Mouse (Mus musculus): ENCODE results near the gene Zbtb12.

DNA sequence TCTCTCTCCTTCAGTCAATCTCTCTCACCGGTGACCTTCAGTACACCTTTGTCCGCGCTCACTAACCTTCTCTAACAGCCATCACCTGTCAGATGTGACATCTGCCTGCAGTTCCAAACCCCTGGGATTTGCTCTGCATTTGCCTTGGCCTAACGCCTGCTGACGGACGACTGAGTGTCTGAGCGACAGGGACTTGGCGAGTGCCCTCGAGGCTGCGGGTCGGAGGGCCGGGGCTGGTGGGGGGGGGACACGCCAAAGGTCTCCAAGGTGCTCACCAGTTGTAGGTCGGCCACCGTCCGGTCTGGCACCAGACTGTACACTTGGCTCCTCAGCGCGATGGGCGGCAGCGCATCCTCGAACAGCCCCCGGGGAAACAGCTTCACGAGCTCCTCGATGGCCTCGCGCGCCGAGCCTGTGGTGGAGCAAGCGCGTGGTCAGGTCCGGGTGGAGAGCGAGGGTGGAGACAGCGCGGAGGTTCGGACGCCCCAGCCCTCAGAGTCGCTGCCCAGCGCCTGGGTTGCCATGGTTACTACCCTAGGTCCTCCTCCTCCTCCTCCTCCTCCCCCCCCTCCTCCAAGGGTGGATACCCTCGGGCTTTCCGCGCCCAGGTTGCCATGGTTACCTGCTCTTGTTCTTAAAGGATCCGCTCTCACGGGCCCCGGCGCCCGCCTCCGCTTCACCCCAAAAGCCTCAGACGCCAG lies 43.0 kb upstream of the Zbtb12 start:
- TF ChIP-seq POLR2A (IDR thresholded peaks at IDR 0.05; ENCODE audit: borderline replicate concordance, low read depth, low read length) (no peak), CTCF (IDR thresholded peaks at IDR 0.05; ENCODE audit: low read depth, low read length) (no peak)

Measured in bone marrow macrophage, adult 2 months (primary cell).